Mouse (Mus musculus) bone marrow macrophage, adult 2 months (primary cell): ENCODE data around the gene Tanc1.

Experiments
- CTCF ChIP-seq: IDR thresholded peaks from 2 replicates; pipeline ENCODE4 v1.5.1; 2012; ENCODE audit warnings: low read depth, mild to moderate bottlenecking, low read length, moderate library complexity
- POLR2A ChIP-seq: IDR thresholded peaks from 2 replicates; pipeline ENCODE4 v1.6.1; 2012; ENCODE audit warnings: mild to moderate bottlenecking, low read depth, low read length, borderline replicate concordance

DNA sequence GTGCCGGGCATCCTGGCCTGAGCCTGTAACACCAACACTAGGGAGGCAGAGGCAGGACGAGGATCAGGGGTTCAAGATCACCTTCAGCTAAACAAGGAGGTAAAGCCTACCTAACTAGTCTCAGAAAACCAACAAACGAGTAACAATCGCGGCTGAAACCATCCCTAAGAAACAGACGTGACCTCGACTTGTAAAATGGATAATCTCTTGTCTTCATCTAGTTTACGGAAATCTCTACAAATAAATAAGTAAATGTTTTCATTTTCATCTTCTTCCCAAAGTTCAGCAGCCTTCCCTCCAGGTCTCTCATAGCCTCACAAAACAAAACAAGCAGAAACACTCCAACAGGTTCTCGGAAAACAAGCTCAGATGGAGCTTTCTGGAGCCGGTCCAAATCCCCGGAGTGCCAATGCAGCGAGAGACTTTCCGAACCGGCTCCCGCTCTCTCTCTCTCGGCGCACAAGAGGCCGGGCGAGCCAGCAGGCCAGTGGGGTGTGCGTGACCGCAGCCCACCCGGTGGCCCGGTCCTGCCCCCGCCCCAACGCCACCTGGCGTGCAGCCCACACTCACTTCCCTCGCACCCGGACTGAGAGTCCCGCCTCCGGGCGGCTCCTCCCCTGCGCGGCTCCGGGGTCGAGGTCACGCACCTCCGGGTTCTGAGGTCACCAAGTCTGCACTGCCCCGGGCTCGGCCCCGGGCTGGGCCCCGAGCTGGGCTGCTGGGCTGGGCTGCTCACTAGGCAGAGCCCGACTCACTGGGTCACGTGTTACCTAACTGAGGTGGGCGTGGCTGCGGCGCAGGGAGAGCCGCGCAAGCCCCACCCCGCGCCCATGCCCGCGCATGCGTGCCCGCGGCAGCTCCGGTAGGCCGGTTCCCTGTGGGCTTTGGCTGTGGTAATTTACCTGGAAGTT lies 270.2 kb downstream of the Tanc1 start, which contains the start of gene Wdsub1:
- no peak for TF ChIP-seq POLR2A
- no peak for TF ChIP-seq CTCF
